Mouse (Mus musculus) stomach, postnatal 0 days (tissue): ENCODE measurements at regions not wholly inside any gene's neighbourhood (a gene's known extent, or its start where the extent isn't known, plus 50 kb on each side); places are given as distances from the start of the nearest gene placed in this dataset.

Source experiments
- CTCF ChIP-seq: IDR thresholded peaks from 2 replicates; pipeline ENCODE4 v1.5.1; 2016; ENCODE audit warnings: antibody characterized with exemption, low read depth, mild to moderate bottlenecking, moderate library complexity
- EP300 ChIP-seq: optimal IDR thresholded peaks from 2 replicates; pipeline ENCODE3; 2016; ENCODE audit warnings: antibody characterized with exemption

DNA sequence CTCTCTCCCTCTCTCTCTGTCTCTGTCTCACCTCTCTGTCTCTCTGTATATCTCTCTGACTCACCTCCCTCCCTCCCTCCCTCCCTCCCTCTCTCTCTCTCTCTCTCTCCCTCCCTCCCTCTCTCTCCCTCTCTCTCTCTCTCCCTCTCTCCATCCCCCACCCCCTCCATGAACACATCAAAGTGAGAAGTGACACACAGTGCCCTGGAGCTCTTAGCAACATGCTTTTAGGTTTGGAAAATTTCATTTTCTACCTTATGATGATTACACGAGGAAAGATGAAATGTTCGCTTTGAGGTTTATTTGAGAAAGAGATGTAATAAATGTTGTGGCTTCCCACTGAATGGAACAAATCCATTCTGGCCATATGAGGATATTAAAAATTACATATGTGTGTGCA, 95.6 kb upstream of the Smarca2 start:
- TF ChIP-seq CTCF (no peak), EP300 (no peak)
